Mouse (Mus musculus) granulocyte monocyte progenitor cell, adult 5-6 weeks (primary cell): Measurements from ENCODE around the gene Mlxip. TPM values are rescaled to one million over a fixed set of nuclear protein-coding genes. Genes with fewer than 3 reads are reported as not detected.
A peak's percentile ranks its signal among the peaks of the same experiment; 100 is the strongest.

Source experiments
- ATAC-seq: replicated peaks from 2 replicates; pipeline ENCODE4 v1.8.0; 2016; ENCODE audit warnings: mild to moderate bottlenecking, moderate TSS enrichment, inconsistent platforms; ENCODE audit not compliant: poor library complexity, severe bottlenecking
- total RNA-seq, 2 experiments: library from RNA; stranded (forward) in 1 of 2; stranded (reverse) in 1 of 2; fragments of 200-712, 200-1000 nt in 1 of 2; fragments of >200 nt in 1 of 2; fragmentation: Nextera tagmentation in 1 of 2; gene quantifications; 2 replicates each; pipeline ENCODE4 v1.2.3; 2014 to 2017

The Mlxip gene
- total RNA-seq, 2 experiments from 2014 or later: 11.9 to 52.3 TPM

- ATAC-seq: no peak
Measured at GRCm38 (mm10) chr5:123379504-123379931, 15.1 kb upstream of the Mlxip start.

- ATAC-seq: peak; percentile 59
Measured at GRCm38 (mm10) chr5:123381968-123382367, 12.6 kb upstream of the Mlxip start.

- ATAC-seq: no peak
Measured at GRCm38 (mm10) chr5:123382686-123383085, 11.9 kb upstream of the Mlxip start.

GRCm38 (mm10) chr5:123388452-123388851 lies 6.1 kb upstream of the Mlxip start:
- peak; percentile 37; the same call in 1 of the 2 replicates for ATAC-seq

GRCm38 (mm10) chr5:123390536-123391441 lies 3.8 kb upstream of the Mlxip start:
- no peak for ATAC-seq

GRCm38 (mm10) chr5:123391442-123391809 lies 3.2 kb upstream of the Mlxip start:
- ATAC-seq: peak; percentile 10; the same call in 1 of the 2 replicates

- ATAC-seq: no peak
Measured at GRCm38 (mm10) chr5:123393786-123394302, 754 bp upstream of the Mlxip start.

- peak; percentile 27 for ATAC-seq
Measured at GRCm38 (mm10) chr5:123394957-123395881, 621 bp downstream of the Mlxip start.

GRCm38 (mm10) chr5:123396901-123397464 lies 2.4 kb downstream of the Mlxip start:
- no peak for ATAC-seq

- peak; percentile 18 for ATAC-seq
Measured at GRCm38 (mm10) chr5:123397786-123398185, 3.2 kb downstream of the Mlxip start.

GRCm38 (mm10) chr5:123398856-123399498 lies 4.4 kb downstream of the Mlxip start:
- ATAC-seq: no peak

GRCm38 (mm10) chr5:123404480-123404879 lies 9.9 kb downstream of the Mlxip start:
- ATAC-seq: no peak

- ATAC-seq: peak; percentile 46
Measured at GRCm38 (mm10) chr5:123406952-123407351, 12.4 kb downstream of the Mlxip start.

- ATAC-seq: no peak
Measured at GRCm38 (mm10) chr5:123408176-123408575, 13.6 kb downstream of the Mlxip start.

- ATAC-seq: no peak
Measured at GRCm38 (mm10) chr5:123412193-123412592, 17.6 kb downstream of the Mlxip start.

- ATAC-seq: no peak
Measured at GRCm38 (mm10) chr5:123413866-123414363, 19.3 kb downstream of the Mlxip start.

GRCm38 (mm10) chr5:123416149-123416548 lies 21.6 kb downstream of the Mlxip start:
- no peak for ATAC-seq

- peak; percentile 58 for ATAC-seq
Measured at GRCm38 (mm10) chr5:123416566-123417518, 22.2 kb downstream of the Mlxip start.
